Mouse (Mus musculus) erythroblast, embryonic 14.5 days (primary cell): ENCODE measurements at regions not wholly inside any gene's neighbourhood (a gene's known extent, or its start where the extent isn't known, plus 50 kb on each side); places are given as distances from the start of the nearest gene placed in this dataset.

Experiments
- GATA1 ChIP-seq: IDR thresholded peaks from 2 replicates; pipeline ENCODE4 v1.6.1; 2012; ENCODE audit warnings: low read length, inconsistent platforms, mixed read lengths
- TAL1 ChIP-seq: IDR thresholded peaks from 3 replicates; pipeline ENCODE4 v1.6.1; 2012; ENCODE audit warnings: low read length, inconsistent platforms, mixed read lengths

- no peak for TF ChIP-seq TAL1
- no peak for TF ChIP-seq GATA1
Observed at GRCm38 (mm10) chr15:59146586-59147085, 257.5 kb downstream of the Gm49356 start.
